Mouse (Mus musculus): ENCODE results near the gene Ankrd33. TPM values are rescaled to one million over a fixed set of nuclear protein-coding genes. Genes with fewer than 3 reads are reported as not detected.

Ankrd33 gene
- polyA plus RNA-seq, 1 experiment from 2014 or later, result not detected

- H3K4me2 ChIP-seq, result no peak overlapping the region
- H3K27me3 ChIP-seq, result no peaks in the 10 kb centered on the region; the same call in 1 of the 2 replicates
- no peaks in the 10 kb centered on the region for H3K36me3 ChIP-seq
- WGBS, result 20% methylated on average over 8 of the region's 8 CpGs
- 0 out of 2 replicates have a peak overlapping the region, but pooled peaks have one; percentile 34 for H3K9ac ChIP-seq
- peaks cover 55% of the 10 kb centered on the region for H3K4me1 ChIP-seq (replicated peaks)
- no peaks in the 10 kb centered on the region for H3K9me3 ChIP-seq
- H3K4me3 ChIP-seq, result no peak overlapping the region
- 0 out of 2 replicates have a peak overlapping the region, but pooled peaks have one; percentile 4 for H3K27ac ChIP-seq (replicated peaks)
- ATAC-seq (ENCODE audit: low read depth), result no peak
Measured at GRCm38 (mm10) chr15:101143494-101143893, 27.9 kb downstream of the Ankrd33 start.

DNA sequence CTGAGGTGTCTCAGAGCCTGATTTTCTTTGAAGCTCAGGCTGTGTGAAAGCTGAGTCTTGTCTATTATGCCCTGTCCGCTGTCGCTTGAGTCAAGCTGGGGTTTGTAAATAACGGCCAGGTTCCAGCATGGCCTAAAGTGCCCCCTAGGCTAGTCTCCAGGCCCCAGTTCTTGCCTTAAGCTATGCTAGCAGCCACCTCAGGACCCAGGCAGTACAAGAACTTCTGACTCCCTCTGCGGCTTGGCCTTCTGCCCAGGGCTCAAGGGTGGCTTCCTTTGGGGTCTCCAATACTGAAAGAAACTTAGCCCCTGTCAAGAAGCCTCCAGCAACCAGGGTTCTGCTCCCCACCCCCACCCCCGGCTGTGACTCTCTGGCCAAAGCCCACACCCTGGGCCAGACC, 28.6 kb downstream of the Ankrd33 start:
- Histone ChIP-seq H3K4me1 (replicated peaks) (peaks cover 53% of the 10 kb centered on the region), H3K9me3 (no peaks in the 10 kb centered on the region), H3K36me3 (no peaks in the 10 kb centered on the region), H3K9ac (no peak overlapping the region), H3K27me3 (no peaks in the 10 kb centered on the region; the same call in 1 of the 2 replicates), H3K4me2 (no peak overlapping the region), H3K27ac (replicated peaks) (no peak overlapping the region), H3K4me3 (no peak overlapping the region)
- ATAC-seq (ENCODE audit: low read depth), result no peak
- WGBS, result 83% methylated on average over 5 of the region's 5 CpGs

DNA sequence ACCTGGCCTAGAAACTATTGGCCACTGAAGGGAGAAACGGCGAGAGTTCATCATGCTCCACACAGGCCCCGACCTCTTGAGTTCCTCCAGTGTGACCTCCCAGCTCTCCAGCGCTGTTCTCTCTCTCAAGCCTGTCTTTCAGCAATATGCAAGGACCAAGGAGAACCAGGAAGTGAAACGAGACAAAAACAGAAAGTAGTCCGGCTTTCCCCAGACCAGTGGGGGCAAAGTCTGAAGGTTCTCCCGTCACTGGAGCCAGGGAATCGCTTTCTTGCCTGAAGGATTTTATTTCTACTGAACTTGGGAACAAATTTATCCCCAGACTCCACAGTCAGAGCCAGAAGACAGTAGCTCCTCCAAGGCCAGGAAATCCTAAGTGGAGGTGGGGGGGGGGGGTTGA, 29.2 kb downstream of the Ankrd33 start:
- ATAC-seq (ENCODE audit: low read depth), result no peak
- H3K4me2 ChIP-seq, result no peak overlapping the region
- no peak overlapping the region for H3K9ac ChIP-seq
- H3K4me3 ChIP-seq, result no peak overlapping the region
- H3K27ac ChIP-seq (replicated peaks), result no peak overlapping the region
- 82% methylated on average over 8 of the region's 8 CpGs for WGBS
- H3K9me3 ChIP-seq, result no peaks in the 10 kb centered on the region
- peaks cover 47% of the 10 kb centered on the region for H3K4me1 ChIP-seq (replicated peaks)
- H3K36me3 ChIP-seq, result no peaks in the 10 kb centered on the region
- H3K27me3 ChIP-seq, result no peaks in the 10 kb centered on the region; the same call in 1 of the 2 replicates

DNA sequence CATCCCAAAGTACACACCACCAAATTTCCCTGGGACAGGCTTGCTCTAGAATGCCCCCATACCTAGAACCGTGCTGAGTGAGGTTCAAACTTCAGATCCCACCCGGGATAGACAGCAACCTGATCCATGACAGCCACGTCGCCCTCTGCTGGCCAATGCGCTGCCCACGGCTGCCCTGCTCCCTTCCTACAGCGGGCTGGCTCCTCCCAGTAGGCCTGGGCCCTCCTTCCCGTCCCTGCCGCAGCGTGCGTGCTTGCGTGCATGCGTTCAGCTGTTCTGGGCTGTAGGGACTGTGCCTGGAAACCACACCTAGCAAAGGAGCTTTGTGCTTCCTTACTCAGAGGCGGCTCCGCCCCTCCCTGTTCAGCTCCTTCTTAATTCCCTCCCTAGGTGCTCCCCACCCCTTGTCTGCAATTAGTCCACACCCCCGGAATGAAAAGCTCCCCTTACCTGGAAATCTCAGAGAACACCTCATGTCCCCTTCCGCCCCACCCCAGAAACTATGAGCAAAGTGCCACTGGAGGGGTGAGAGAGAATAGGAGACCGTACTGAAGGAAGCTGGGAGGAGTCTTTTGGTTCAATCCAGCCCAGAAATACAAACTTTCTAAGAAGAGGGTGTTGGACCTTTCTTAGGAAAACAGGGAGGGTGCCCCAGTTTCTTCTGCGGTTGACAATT, 30.0 kb downstream of the Ankrd33 start:
- Histone ChIP-seq H3K27me3 (no peaks in the 10 kb centered on the region; the same call in 1 of the 2 replicates), H3K9me3 (no peaks in the 10 kb centered on the region), H3K4me2 (peak overlapping the region; percentile 48), H3K27ac (replicated peaks) (no peak overlapping the region), H3K36me3 (no peaks in the 10 kb centered on the region), H3K4me3 (peak overlapping the region; percentile 13; the same call in 1 of the 2 replicates), H3K9ac (peak overlapping the region; percentile 61), H3K4me1 (replicated peaks) (peaks cover 39% of the 10 kb centered on the region)
- 9% methylated on average over 19 of the region's 19 CpGs for WGBS
- ATAC-seq (ENCODE audit: low read depth), result peak; percentile 93

DNA sequence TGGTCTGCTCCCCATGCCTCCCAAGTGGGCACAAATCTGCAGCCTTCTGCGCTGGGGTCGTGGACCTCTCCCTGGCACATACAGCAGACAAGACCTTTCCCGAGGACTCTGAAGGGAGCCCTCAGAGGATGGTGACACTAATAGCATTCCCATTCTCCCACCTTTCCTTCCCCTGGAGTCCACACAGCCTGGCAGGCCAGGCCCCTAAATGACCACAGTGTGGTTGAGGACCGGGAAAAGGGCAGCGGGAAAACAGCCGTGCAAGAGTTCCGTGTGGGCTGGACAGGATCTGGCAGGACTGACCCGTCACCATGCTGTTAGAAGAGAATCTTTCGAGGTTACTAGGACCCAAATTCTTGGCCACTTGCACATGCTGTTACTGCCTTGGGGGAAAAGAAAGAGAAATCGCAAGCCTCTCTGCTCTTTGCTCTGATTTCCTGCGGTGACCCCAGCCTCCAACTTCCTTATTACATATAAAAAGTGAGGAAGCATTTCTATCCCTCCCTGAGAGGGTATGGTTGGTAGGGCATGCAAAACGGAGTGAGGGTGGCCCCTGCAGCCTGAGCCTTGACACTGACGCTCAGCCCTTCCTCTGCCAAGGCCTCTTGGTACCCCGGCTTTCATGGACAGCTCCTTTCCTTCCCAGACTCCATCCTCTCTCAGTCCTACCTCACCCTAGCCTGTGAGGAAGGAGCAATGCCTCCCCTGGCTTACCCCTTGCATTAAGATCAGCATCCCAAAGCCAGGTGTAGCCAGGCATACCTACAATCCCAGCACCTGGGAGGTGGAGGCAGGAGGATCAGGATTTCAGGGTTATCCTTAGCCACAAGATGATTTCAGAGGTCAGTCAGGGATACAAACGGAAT, 30.8 kb downstream of the Ankrd33 start:
- Histone ChIP-seq H3K36me3 (no peaks in the 10 kb centered on the region), H3K27ac (replicated peaks) (no peak overlapping the region), H3K9ac (0 out of 2 replicates have a peak overlapping the region, but pooled peaks have one; percentile 61), H3K9me3 (no peaks in the 10 kb centered on the region), H3K4me3 (no peak overlapping the region), H3K4me2 (peak overlapping the region; percentile 48; the same call in 1 of the 2 replicates), H3K4me1 (replicated peaks) (peaks cover 35% of the 10 kb centered on the region), H3K27me3 (no peaks in the 10 kb centered on the region; the same call in 1 of the 2 replicates)
- WGBS, result 71% methylated on average over 15 of the region's 15 CpGs
- peak; percentile 11; the same call in 1 of the 2 replicates for ATAC-seq (ENCODE audit: low read depth)

DNA sequence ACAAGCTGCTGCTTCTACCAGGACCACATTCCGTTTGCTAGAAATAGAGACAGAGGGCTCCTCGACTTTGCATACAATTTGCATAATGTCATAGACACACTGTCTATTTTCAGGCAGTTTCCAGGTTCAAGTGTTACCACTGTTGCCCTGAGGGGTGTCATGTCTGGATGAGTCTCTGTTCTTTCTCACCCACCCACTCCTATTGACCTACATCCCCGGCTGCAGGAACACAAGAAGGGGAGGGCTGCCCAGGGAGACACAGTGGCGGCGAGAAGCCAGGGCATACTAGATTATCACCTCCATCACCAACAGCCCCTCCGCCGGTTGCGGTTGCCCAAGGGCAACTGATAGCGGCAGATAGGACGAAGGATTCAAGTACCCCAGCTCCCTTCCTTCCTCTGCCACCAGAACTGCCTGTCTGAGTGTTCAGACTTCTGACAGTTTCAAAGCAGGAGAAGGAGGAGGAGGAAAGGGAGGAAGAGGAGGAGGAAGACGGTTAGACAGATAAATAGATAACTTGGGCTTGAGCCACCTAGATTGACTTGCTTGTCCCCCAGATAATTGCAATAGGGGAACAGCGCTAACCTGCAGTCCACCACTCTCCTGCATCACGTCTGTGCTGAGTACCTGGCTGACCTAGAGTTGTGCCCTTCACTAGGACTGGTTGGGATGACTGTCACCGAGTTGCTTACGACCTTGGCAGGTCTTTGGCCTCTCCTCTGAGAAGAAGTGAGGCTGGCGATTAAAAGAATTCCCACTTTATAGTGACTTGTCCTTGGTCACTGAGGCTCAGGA, 31.8 kb downstream of the Ankrd33 start:
- no peak overlapping the region for H3K4me3 ChIP-seq
- no peak overlapping the region for H3K9ac ChIP-seq
- H3K9me3 ChIP-seq, result no peaks in the 10 kb centered on the region
- H3K36me3 ChIP-seq, result no peaks in the 10 kb centered on the region
- H3K27ac ChIP-seq (replicated peaks), result no peak overlapping the region
- 77% methylated on average over 16 of the region's 16 CpGs for WGBS
- no peak overlapping the region for H3K4me2 ChIP-seq
- H3K4me1 ChIP-seq (replicated peaks), result peaks cover 35% of the 10 kb centered on the region
- ATAC-seq (ENCODE audit: low read depth), result no peak
- no peaks in the 10 kb centered on the region; the same call in 1 of the 2 replicates for H3K27me3 ChIP-seq

DNA sequence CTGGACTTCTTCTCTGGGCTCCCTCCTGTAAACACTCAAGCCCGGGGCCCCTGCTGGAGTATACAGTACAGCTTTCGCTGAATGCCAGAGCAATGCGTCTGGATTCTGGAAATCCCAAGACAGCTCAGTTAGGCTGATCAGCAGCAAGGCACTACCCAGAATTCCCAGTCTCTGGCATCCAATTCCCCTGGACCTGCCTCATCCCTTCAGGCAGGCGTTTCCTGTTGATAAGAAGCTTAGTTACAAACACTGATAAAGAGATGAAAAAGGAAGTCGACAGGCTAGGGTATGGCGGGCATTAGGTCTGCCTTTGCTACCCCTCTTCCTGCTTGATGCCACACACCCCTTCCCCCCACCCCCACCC, 32.3 kb downstream of the Ankrd33 start:
- H3K36me3 ChIP-seq, result no peaks in the 10 kb centered on the region
- H3K27me3 ChIP-seq, result no peaks in the 10 kb centered on the region; the same call in 1 of the 2 replicates
- no peaks in the 10 kb centered on the region for H3K9me3 ChIP-seq
- H3K4me3 ChIP-seq, result no peak overlapping the region
- no peak overlapping the region for H3K9ac ChIP-seq
- H3K4me1 ChIP-seq (replicated peaks), result peaks cover 32% of the 10 kb centered on the region
- no peak overlapping the region for H3K27ac ChIP-seq (replicated peaks)
- no peak overlapping the region for H3K4me2 ChIP-seq
- WGBS, result 70% methylated on average over 6 of the region's 6 CpGs
- no peak for ATAC-seq (ENCODE audit: low read depth)

- no peak for ATAC-seq (ENCODE audit: low read depth)
- H3K9me3 ChIP-seq, result no peaks in the 10 kb centered on the region
- H3K36me3 ChIP-seq, result no peaks in the 10 kb centered on the region
- H3K27me3 ChIP-seq, result no peaks in the 10 kb centered on the region; the same call in 1 of the 2 replicates
- no peak overlapping the region for H3K9ac ChIP-seq
- H3K4me3 ChIP-seq, result no peak overlapping the region
- H3K4me2 ChIP-seq, result no peak overlapping the region
- no peak overlapping the region for H3K27ac ChIP-seq (replicated peaks)
- H3K4me1 ChIP-seq (replicated peaks), result peaks cover 25% of the 10 kb centered on the region
- 82% methylated on average over 6 of the region's 6 CpGs for WGBS
Measured at GRCm38 (mm10) chr15:101148604-101149003, 33.0 kb downstream of the Ankrd33 start.

GRCm38 (mm10) chr15:101151409-101152261, 36.1 kb downstream of the Ankrd33 start:
- H3K9me3 ChIP-seq, result peaks cover 5% of the 10 kb centered on the region; the same call in 1 of the 2 replicates
- no peak overlapping the region for H3K9ac ChIP-seq
- H3K4me1 ChIP-seq (replicated peaks), result 0 out of 2 replicates have a peak, but pooled peaks cover 5% of the 10 kb centered on the region
- H3K27me3 ChIP-seq, result no peaks in the 10 kb centered on the region; the same call in 1 of the 2 replicates
- no peak overlapping the region for H3K4me3 ChIP-seq
- no peak overlapping the region for H3K27ac ChIP-seq (replicated peaks)
- H3K36me3 ChIP-seq, result no peaks in the 10 kb centered on the region
- no peak overlapping the region for H3K4me2 ChIP-seq
- WGBS, result 80% methylated on average over 9 of the region's 9 CpGs
- ATAC-seq (ENCODE audit: low read depth), result no peak

- Histone ChIP-seq H3K4me2 (no peak overlapping the region), H3K36me3 (no peaks in the 10 kb centered on the region), H3K9ac (no peak overlapping the region), H3K27ac (replicated peaks) (no peak overlapping the region), H3K4me1 (replicated peaks) (peaks cover 4% of the 10 kb centered on the region; the same call in 1 of the 2 replicates), H3K4me3 (no peak overlapping the region), H3K9me3 (peaks cover 11% of the 10 kb centered on the region; the same call in 1 of the 2 replicates), H3K27me3 (no peaks in the 10 kb centered on the region)
- 85% methylated on average over 7 of the region's 7 CpGs for WGBS
- no peak for ATAC-seq (ENCODE audit: low read depth)
Measured at GRCm38 (mm10) chr15:101154700-101155616, 39.4 kb downstream of the Ankrd33 start.

All from neural tube, embryonic 13.5 days (tissue).